Mouse (Mus musculus) intestine, embryonic 16.5 days (tissue): ENCODE results near the gene Dtd1. TPM values are rescaled to one million over a fixed set of nuclear protein-coding genes. Genes with fewer than 3 reads are reported as not detected.
A peak's percentile ranks its signal among the peaks of the same experiment; 100 is the strongest.

ENCODE experiments used
- ATAC-seq: fragments of 200-750 bp; cut with Nextera tagmentation; 2 replicates; pipeline ENCODE4 v1.8.0; 2017; ENCODE audit warnings: moderate TSS enrichment, moderate library complexity
- H3K27ac ChIP-seq: fragments of 300-500 bp; sonication (generic); 2 replicates; pipeline ENCODE4 v1.5.1; 2014; ENCODE audit warnings: mild to moderate bottlenecking, low read length
- H3K27me3 ChIP-seq: fragments of 300-500 bp; sonication (generic); replicated peaks from 2 replicates; pipeline ENCODE4 v1.6.1; 2014; ENCODE audit warnings: low read length, control low read depth, mixed read lengths; ENCODE audit not compliant: control insufficient read depth, insufficient read depth
- H3K36me3 ChIP-seq: fragments of 300-500 bp; sonication (generic); 2 replicates; pipeline ENCODE4 v1.6.1; 2014; ENCODE audit warnings: low read length, control low read depth; ENCODE audit not compliant: control insufficient read depth, insufficient read depth
- H3K4me1 ChIP-seq: fragments of 300-500 bp; sonication (generic); 2 replicates; pipeline ENCODE4 v1.6.1; 2014; ENCODE audit warnings: low read length, control low read depth, mixed read lengths; ENCODE audit not compliant: control insufficient read depth, insufficient read depth
- H3K4me2 ChIP-seq: fragments of 300-500 bp; sonication (generic); 2 replicates; pipeline ENCODE4 v1.6.1; 2014; ENCODE audit warnings: low read depth, low read length, control low read depth
- H3K4me3 ChIP-seq: fragments of 300-500 bp; sonication (generic); 2 replicates; pipeline ENCODE4 v1.5.1; 2014; ENCODE audit warnings: mild to moderate bottlenecking, low read length
- H3K9ac ChIP-seq: fragments of 300-500 bp; sonication (generic); 2 replicates; pipeline ENCODE4 v1.6.1; 2014; ENCODE audit warnings: low read depth, low read length
- H3K9me3 ChIP-seq: fragments of 300-500 bp; sonication (generic); 2 replicates; pipeline ENCODE4 v1.6.1; 2016; ENCODE audit warnings: low read length, control low read depth; ENCODE audit not compliant: control insufficient read depth
- WGBS: fragments of 180-500 bp; shearing (Covaris S2); extraction: QIAGEN DNeasy Blood & Tissue Kit; methylation state at CpG from one replicate; pipeline ENCODE4 v1.1.7; 2014; 5-methylcytosine and 5-hydroxymethylcytosine counted together
- polyA plus RNA-seq: library from polyadenylated mRNA; unstranded; fragments of >200 nt; fragmentation: Nextera tagmentation; extraction: Ambion mirVana; gene quantifications from 2 replicates; pipeline ENCODE4 v1.2.1, GENCODE M21; 2015

Dtd1 gene
- polyA plus RNA-seq, 1 experiment from 2014 or later = 50.0 TPM

DNA sequence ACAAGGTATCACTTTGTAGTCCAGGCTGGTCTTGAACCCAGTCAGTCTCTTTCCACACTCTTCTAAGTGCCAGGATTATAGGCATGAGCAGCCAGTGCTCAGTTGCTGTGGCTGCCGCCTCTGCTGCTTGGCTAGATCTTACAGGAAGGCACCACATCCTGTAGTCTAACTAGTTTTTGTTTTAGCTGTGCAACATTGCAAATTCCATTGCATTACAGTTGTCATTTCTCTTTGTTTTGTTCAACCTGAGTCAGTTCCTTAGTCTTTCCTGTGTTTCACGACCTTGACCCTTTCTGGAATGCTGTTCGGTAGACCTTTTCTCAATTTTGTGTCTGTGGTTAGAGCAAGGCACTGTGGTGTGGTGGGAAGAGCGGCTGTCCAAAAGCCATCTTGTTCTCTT is 37.5 kb downstream of the Dtd1 start:
- Histone ChIP-seq H3K4me1 (no peaks in the 10 kb centered on the region), H3K36me3 (no peaks in the 10 kb centered on the region), H3K27me3 (no peaks in the 10 kb centered on the region), H3K9me3 (no peaks in the 10 kb centered on the region), H3K27ac (no peak overlapping the region), H3K4me2 (no peak overlapping the region), H3K9ac (no peak overlapping the region), H3K4me3 (no peak overlapping the region)
- no peak for ATAC-seq
- 79% methylated on average over 4 of the region's 4 CpGs for WGBS

- Histone ChIP-seq H3K4me3 (no peak overlapping the region), H3K4me2 (no peak overlapping the region), H3K27me3 (no peaks in the 10 kb centered on the region), H3K4me1 (no peaks in the 10 kb centered on the region), H3K9ac (no peak overlapping the region), H3K36me3 (no peaks in the 10 kb centered on the region), H3K9me3 (no peaks in the 10 kb centered on the region), H3K27ac (0 out of 2 replicates have a peak overlapping the region, but pooled peaks have one; percentile 4)
- no peak for ATAC-seq
- 80% methylated on average over 10 of the region's 12 CpGs for WGBS
Observed at GRCm38 (mm10) chr2:144637671-144638395, 38.1 kb downstream of the Dtd1 start.

GRCm38 (mm10) chr2:144638719-144639118 is 39.0 kb downstream of the Dtd1 start:
- WGBS = 53% methylated on average over 4 of the region's 4 CpGs

GRCm38 (mm10) chr2:144640101-144640500 is 40.4 kb downstream of the Dtd1 start:
- ATAC-seq = no peak
- 85% methylated on average over 7 of the region's 7 CpGs for WGBS

More at GRCm38 (mm10) chr2:144638719-144639118, 39.0 kb downstream of the Dtd1 start:
- ATAC-seq = no peak
- no peak overlapping the region for H3K9ac ChIP-seq
- no peak overlapping the region for H3K4me2 ChIP-seq
- H3K36me3 ChIP-seq = no peaks in the 10 kb centered on the region
- no peak overlapping the region for H3K4me3 ChIP-seq
- H3K27ac ChIP-seq = no peak overlapping the region
- no peaks in the 10 kb centered on the region for H3K4me1 ChIP-seq
- H3K9me3 ChIP-seq = no peaks in the 10 kb centered on the region
- no peaks in the 10 kb centered on the region for H3K27me3 ChIP-seq

GRCm38 (mm10) chr2:144641991-144642390 is 42.3 kb downstream of the Dtd1 start:
- no peaks in the 10 kb centered on the region for H3K27me3 ChIP-seq
- no peak overlapping the region for H3K9ac ChIP-seq
- H3K4me3 ChIP-seq = no peak overlapping the region
- no peak for ATAC-seq
- H3K4me1 ChIP-seq = no peaks in the 10 kb centered on the region
- no peaks in the 10 kb centered on the region for H3K36me3 ChIP-seq
- no peaks in the 10 kb centered on the region for H3K9me3 ChIP-seq
- WGBS = 76% methylated on average over 4 of the region's 4 CpGs
- no peak overlapping the region for H3K27ac ChIP-seq
- H3K4me2 ChIP-seq = no peak overlapping the region

More at GRCm38 (mm10) chr2:144640101-144640500, 40.4 kb downstream of the Dtd1 start:
- Histone ChIP-seq H3K36me3 (no peaks in the 10 kb centered on the region), H3K27me3 (no peaks in the 10 kb centered on the region), H3K4me3 (no peak overlapping the region), H3K9me3 (no peaks in the 10 kb centered on the region), H3K27ac (no peak overlapping the region), H3K4me1 (no peaks in the 10 kb centered on the region), H3K9ac (no peak overlapping the region), H3K4me2 (no peak overlapping the region)

GRCm38 (mm10) chr2:144646360-144646759 is 46.7 kb downstream of the Dtd1 start:
- Histone ChIP-seq H3K4me2 (no peak overlapping the region), H3K27ac (no peak overlapping the region), H3K27me3 (no peaks in the 10 kb centered on the region), H3K9me3 (no peaks in the 10 kb centered on the region), H3K36me3 (no peaks in the 10 kb centered on the region), H3K4me3 (no peak overlapping the region), H3K9ac (no peak overlapping the region), H3K4me1 (no peaks in the 10 kb centered on the region)
- 75% methylated on average over 10 of the region's 10 CpGs for WGBS
- ATAC-seq = no peak

GRCm38 (mm10) chr2:144647151-144647550 is 47.5 kb downstream of the Dtd1 start:
- no peaks in the 10 kb centered on the region for H3K4me1 ChIP-seq
- no peak overlapping the region for H3K4me2 ChIP-seq
- H3K9me3 ChIP-seq = no peaks in the 10 kb centered on the region
- ATAC-seq = no peak
- 82% methylated on average over 4 of the region's 4 CpGs for WGBS
- H3K36me3 ChIP-seq = no peaks in the 10 kb centered on the region
- no peak overlapping the region for H3K27ac ChIP-seq
- H3K27me3 ChIP-seq = no peaks in the 10 kb centered on the region
- no peak overlapping the region for H3K9ac ChIP-seq
- H3K4me3 ChIP-seq = no peak overlapping the region

DNA sequence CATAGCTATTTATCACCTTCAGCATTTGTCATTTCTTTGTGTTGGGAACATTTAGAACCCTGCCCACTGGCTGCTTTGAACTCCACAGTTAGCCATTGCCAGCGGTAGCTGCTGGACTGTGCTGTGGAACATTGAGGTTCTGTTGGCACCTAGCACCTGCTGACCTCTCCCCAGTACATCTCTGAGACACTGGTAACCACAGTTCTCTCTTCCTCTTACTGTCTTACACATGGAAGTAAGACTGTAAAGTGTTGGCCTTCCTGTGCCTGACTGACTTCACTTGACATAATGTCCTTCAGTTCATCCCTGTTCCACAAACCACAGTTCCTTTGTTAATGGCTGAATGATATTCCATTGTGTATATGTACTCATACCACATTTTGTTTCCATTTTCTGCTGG is 50.3 kb downstream of the Dtd1 start:
- Histone ChIP-seq H3K9me3 (no peaks in the 10 kb centered on the region), H3K4me1 (no peaks in the 10 kb centered on the region), H3K27me3 (no peaks in the 10 kb centered on the region), H3K4me2 (no peak overlapping the region), H3K27ac (no peak overlapping the region), H3K9ac (no peak overlapping the region), H3K4me3 (no peak overlapping the region), H3K36me3 (no peaks in the 10 kb centered on the region)
- WGBS = 88% methylated on average over 1 of the region's 1 CpGs
- ATAC-seq = no peak

DNA sequence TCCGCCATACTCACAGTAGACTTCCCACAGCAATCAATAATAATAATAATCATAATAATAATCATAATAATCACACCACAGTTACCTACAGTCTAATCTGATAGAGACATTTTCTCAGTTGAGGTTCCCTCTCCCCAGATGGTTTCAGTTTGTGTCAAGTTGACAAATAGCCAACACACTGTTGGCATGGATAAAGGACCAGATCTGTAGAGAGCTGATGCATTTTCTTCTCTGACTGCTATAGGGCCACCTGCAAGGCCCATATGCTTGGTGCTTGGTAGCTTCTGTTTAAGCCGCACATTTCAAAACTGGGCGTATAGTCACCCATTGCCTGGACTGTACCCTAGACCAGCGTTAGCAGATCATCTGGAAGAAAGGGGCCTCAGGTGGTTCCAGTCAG is 53.1 kb downstream of the Dtd1 start:
- ATAC-seq = no peak
- Histone ChIP-seq H3K36me3 (no peaks in the 10 kb centered on the region), H3K9ac (no peak overlapping the region), H3K4me3 (no peak overlapping the region), H3K9me3 (no peaks in the 10 kb centered on the region), H3K4me2 (no peak overlapping the region), H3K4me1 (no peaks in the 10 kb centered on the region), H3K27me3 (no peaks in the 10 kb centered on the region), H3K27ac (no peak overlapping the region)
- 92% methylated on average over 4 of the region's 4 CpGs for WGBS

GRCm38 (mm10) chr2:144655307-144655706 is 55.6 kb downstream of the Dtd1 start:
- Histone ChIP-seq H3K4me1 (no peaks in the 10 kb centered on the region), H3K27ac (no peak overlapping the region), H3K4me3 (no peak overlapping the region), H3K4me2 (no peak overlapping the region), H3K9ac (no peak overlapping the region), H3K36me3 (no peaks in the 10 kb centered on the region), H3K9me3 (no peaks in the 10 kb centered on the region), H3K27me3 (no peaks in the 10 kb centered on the region)
- no peak for ATAC-seq
- WGBS = 75% methylated on average over 3 of the region's 3 CpGs
